Mouse (Mus musculus) urinary bladder, postnatal 36 days (tissue): ENCODE measurements at regions not wholly inside any gene's neighbourhood (a gene's known extent, or its start where the extent isn't known, plus 50 kb on each side); places are given as distances from the start of the nearest gene placed in this dataset.

Experiments
- DNase-seq, 2 experiments: peaks; one replicate each; pipeline ENCODE4 v3.0.0; 2022; ENCODE audit warnings: low spot score in 2 of 2, mixed read lengths in 1 of 2

- peak in 1 of 2 experiments; percentile 1 for DNase-seq
Observed at GRCm38 (mm10) chr13:10741391-10741790, 380.7 kb upstream of the Chrm3 start.

DNA sequence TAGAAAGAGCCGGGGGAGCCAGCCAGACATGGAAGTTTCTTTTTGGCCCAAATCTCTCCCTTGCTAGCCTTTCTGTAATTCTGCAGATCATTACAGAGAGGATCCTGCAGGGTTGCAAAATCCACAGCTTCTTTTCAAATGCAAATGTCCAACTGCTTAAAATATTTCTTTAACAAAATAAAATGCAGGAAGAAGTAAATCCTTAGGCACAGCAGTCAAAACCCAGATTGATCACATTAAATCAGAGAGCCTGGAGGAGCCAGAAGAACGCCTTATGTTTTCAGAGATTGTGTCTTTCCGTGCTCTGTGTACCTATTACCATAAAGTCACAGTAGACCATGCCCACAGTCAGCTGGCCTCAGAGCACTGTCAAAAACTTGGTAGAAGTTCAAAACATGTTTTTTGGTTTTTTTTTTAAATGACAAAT lies 365.1 kb upstream of the Chrm3 start:
- no peak for DNase-seq

- no peak for DNase-seq
Observed at GRCm38 (mm10) chr13:10725335-10725734, 364.7 kb upstream of the Chrm3 start.

- DNase-seq, result no peak
Observed at GRCm38 (mm10) chr13:10720639-10721038, 360.0 kb upstream of the Chrm3 start.

DNA sequence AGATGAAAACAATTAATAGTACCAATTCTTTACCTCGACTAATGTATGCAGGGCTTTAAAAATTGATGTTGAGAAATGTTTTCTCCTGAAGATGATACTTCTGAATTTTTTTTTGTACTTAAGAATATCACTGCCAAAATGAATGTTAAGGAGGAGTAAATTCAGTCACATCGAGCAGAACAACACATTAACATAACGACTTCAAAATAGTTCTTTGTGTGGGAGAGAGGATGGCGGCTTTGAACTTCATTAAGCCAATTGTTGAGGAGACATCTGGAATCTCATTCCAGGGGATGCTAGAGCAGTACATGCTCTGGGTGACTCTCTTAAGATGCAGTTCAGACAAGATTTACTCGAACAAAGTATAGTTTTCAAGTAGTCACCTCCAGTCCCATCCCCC lies 350.8 kb upstream of the Chrm3 start:
- no peak for DNase-seq

GRCm38 (mm10) chr13:10710909-10711308 lies 350.3 kb upstream of the Chrm3 start:
- no peak for DNase-seq

DNA sequence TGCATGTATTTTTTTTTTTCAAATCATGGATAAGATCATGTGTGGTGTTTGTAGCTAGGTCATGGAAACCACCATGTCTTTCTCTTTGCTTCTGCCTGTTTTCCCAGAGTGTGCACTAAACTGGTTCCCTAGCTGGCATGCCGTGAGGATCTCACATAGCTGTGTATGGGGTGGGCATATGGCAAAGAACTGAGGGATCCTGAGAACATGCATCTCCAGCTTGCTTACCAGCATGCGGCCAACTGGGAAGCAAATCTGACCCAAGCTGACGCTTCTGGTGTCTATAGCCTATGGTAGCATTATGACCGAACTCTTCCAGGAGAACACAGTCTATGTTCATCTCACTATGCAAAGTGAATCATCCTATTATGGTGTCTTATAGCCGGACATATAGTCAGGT lies 336.5 kb upstream of the Chrm3 start:
- DNase-seq, result no peak

DNA sequence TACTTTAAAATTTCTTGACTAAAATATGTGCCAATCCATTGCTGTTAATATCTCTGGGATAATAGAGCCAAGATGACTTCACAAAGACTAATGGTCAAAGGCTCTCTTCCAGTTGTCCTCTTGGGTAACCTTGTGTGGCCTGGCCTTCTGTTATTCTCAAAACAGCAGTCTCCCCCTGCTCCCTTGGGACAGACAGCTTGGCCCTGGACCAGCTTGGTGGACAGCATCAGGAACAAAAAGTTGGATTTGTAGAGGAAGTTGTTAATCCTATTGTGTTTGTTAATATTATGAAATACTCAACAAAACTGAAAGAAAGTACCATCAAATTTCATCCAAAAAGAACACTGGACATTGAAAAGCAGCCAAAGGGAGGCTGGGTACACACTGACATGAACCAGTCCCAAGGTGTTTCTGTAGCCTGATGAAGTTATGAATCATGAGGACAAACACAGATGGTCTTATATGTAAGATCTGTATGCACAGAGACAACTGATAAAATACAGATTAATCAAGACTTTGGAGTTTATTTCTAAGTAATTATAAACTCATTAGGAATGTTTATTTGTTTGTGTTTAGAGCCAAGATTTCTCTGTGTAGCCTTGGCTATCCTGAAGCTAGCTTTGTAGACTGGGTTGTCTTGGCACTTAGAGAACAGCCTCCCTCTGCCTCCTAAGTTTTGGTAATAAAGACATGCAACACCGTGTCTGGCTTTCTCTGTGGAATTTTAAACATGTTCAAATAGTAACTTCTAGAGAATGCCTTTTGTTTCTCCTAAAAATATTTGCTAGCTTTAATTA lies 335.7 kb upstream of the Chrm3 start:
- DNase-seq, result peak in 1 of 2 experiments; percentile 73

DNA sequence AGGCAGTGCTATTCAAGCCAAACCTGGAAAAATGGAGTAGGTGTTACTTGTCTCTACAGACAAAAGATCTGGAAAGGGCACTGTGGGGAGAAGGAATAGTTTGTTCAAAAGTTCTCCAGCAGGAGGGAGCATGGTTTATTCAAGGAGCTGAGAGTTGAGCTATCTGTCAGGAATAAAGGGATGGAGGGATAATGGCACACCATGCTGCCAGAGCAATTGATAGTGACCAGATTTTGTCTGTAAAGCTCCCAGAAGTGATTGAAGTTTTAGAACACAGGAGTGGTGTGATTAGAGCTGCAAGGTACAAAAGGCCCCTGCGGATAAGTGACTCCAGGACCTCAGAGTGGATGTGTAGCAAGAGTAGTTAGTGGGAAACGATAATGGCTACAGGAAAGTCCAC lies 330.7 kb upstream of the Chrm3 start:
- DNase-seq, result no peak

DNA sequence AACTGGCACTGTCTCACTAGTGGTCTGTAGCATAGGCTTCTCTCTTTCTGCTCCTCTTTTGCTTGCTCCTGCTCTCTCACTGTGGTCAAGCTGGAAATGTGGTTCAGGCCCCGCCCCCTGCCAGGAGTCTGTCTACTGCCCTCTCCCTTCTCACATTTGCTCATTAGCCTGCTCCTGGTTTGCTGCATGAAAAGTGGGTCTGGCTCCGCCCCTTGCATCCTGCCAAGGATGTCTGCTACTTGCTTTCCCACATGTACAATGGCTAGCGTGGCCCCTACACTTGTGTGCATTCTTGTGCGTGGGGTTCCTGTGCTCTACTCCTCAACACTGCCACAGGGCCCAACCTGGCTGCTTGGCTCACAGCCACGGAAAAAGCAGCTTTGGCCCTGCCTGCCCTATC lies 326.7 kb upstream of the Chrm3 start:
- no peak for DNase-seq

DNA sequence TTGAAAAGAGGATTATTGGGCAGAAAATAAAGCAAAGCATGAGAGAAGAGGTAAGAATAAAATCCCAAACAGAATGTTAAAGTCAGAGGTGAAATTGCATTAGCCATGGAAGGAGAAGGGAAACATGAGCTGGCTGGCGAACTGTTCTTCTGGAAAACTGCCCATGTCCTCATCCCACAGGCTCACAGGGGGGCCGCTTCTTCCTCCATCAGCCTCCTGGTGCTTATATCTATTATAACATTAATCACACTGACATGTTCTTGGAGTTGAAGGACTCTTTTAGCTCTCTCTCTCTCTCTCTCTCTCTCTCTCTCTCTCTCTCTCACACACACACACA lies 293.4 kb upstream of the Chrm3 start:
- DNase-seq, result peak in 1 of 2 experiments; percentile 8

GRCm38 (mm10) chr13:10653376-10654085 lies 292.9 kb upstream of the Chrm3 start:
- peak in 1 of 2 experiments; percentile 3 for DNase-seq

GRCm38 (mm10) chr13:10636859-10637258 lies 276.2 kb upstream of the Chrm3 start:
- DNase-seq, result no peak

GRCm38 (mm10) chr13:10630467-10630866 lies 269.8 kb upstream of the Chrm3 start:
- DNase-seq, result no peak

DNA sequence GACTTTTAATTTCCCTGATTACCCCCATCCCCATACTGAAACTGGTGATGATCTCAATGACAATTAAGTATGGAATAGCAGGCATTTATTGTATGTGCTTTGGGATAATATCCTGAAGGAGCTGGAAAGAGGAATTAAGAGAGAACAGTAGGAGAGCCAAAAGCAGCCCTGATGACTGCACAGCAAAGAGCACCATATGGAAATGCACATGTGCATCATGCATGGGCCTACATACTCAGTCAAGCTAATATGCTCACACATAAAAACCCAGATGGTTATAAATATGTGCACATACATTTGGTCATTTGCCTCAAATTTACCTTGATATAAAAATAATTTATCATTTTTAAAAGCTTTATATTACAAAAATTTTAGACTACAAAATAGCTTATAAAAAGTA lies 259.0 kb upstream of the Chrm3 start:
- no peak for DNase-seq

DNA sequence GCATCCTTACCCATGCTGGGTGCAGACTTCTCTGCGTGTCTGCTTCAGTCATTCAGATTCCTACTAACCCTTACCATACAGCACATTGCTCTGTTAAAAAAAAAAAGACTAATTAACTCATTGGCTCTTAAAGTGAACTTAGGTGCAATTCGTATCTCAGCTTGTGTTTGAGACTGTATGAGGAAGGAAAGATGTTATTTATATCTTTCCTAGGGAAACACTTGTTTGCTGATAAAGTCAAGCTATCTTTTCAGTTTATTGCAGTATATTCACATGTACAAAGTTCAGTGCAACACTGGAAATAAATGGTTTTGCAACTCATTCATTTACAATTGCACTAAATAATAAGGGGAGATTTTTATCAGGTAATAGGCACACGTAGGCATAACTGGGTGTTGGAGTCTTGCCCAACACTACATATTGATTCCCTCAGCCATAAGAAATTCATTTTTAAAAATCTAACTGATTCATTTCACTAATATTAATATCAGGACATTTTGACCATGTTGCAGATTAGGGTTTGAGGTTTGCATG lies 257.8 kb upstream of the Chrm3 start:
- DNase-seq, result no peak

- no peak for DNase-seq
Observed at GRCm38 (mm10) chr13:10574951-10575350, 214.3 kb upstream of the Chrm3 start.

GRCm38 (mm10) chr13:10566825-10567224 lies 206.2 kb upstream of the Chrm3 start:
- DNase-seq, result no peak

DNA sequence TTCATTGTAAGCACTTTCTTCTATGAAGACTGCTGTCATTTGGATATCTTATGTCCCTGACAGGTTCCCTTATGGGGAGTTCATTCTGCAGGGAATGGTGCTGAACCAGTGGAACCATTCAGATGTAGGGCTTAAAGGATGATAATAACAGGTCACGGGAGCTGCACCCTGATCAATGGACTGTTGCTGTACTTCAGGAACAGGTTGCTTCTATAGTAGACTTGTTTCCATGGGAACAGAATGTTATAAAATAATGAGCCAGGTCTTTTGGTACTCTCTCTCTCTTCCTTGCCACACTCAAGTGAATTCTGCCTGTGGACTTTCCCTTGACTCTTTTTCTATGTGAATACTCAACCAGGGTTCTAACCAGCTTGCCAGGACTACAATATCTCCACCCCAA lies 196.9 kb upstream of the Chrm3 start:
- DNase-seq, result no peak

DNA sequence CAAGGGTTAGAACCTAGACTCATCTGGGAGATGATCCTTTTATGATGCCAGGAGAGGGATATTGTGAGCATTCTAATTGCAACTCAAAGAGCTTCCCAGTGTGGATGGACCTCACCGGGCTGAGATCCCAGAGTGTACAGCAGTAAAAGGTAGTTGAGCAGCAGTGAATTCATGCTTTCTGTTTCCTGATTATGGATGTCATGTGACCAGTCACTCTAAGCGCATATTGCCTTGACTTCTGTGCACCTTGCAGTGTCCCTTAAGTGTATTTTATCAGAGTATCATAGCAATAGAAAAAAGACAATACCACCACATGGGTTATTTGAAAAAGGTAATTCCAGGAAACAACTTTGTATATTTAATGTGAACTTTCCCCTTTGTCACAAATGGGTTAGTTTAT lies 193.9 kb upstream of the Chrm3 start:
- no peak for DNase-seq

- DNase-seq, result no peak
Observed at GRCm38 (mm10) chr13:10542723-10543122, 182.1 kb upstream of the Chrm3 start.

- DNase-seq, result no peak
Observed at GRCm38 (mm10) chr13:10540197-10540940, 179.7 kb upstream of the Chrm3 start.
